ENCODE assay signal across 10 mouse cellular contexts in genomic region chr13:47148573-47148972, GRCm38 (mm10). TPM values are rescaled to one million over a fixed set of nuclear protein-coding genes. Genes with fewer than 3 reads are reported as not detected.
A peak's percentile ranks its signal among the peaks of the same experiment; 100 is the strongest.
DNase-seq lines count a peak whose midpoint lies in the region; TF ChIP-seq lines count a peak whose summit lies in the region.
"Had no signal": no experiment of that assay in that cellular context is flagged by ENCODE, and none has a peak within 500 bp of the region (broad histone marks: within the 10 kb centered on the region; RNA-seq: fewer than 3 reads in every experiment).

No protein-coding gene starts in this region.

- no peak overlapping the region for H3K27ac ChIP-seq in layer of hippocampus, adult 2 months

- H3K4me3 ChIP-seq in layer of hippocampus, adult 2 months = no peak overlapping the region

- no peak for TF ChIP-seq CTCF in layer of hippocampus, adult 2 months (conservative IDR thresholded peaks at IDR 0.05)

- peak; percentile 38 to 42 for DNase-seq in layer of hippocampus, adult 2 months (ENCODE audit: low spot score in 2 of 2)
- no peak for DNase-seq in layer of hippocampus, postnatal 36 days
- peak; percentile 88 for DNase-seq in frontal cortex, adult 2 months (ENCODE audit: extremely low spot score in 1 of 2, low spot score in 1 of 2)
- peak; percentile 30 to 37 for DNase-seq in heart, postnatal 10 days
- DNase-seq in right cerebral cortex, postnatal 25 days = peak; percentile 71
- no peak for DNase-seq in ovary, postnatal 14 days (ENCODE audit: low spot score)
- no peak for DNase-seq in cerebellum, adult 11 months
- no peak for DNase-seq in kidney, adult 11 months
- DNase-seq: cerebellum, adult 9-11 months; lung, postnatal 10 days had no signal

- intact Hi-C loops in heart, postnatal 10 days (cut with DNase I) = no loop called here

RNA-seq across cellular contexts. Expression of gene Rnf144b, which starts 26.1 kb away (rescaled TPM):
- 10 to 100 TPM; 11.4 to 11.6 TPM for total RNA-seq in layer of hippocampus, adult 2 months (2021)
- total RNA-seq in layer of hippocampus, postnatal 36 days (2021) = 10 to 100 TPM; 10.6 to 11.0 TPM
- polyA plus RNA-seq in frontal cortex, adult 2 months (2012; rRNA removed) = 9.1 and 9.7 TPM in 2 replicates
- total RNA-seq in heart, postnatal 10 days (2021) = 10 to 100 TPM; 15.3 to 23.4 TPM

RNA-seq across cellular contexts. Expression of gene Dek, which starts 42.6 kb away (rescaled TPM):
- 10 to 100 TPM; 48.3 to 50.0 TPM for total RNA-seq in layer of hippocampus, adult 2 months (2021)
- total RNA-seq in layer of hippocampus, postnatal 36 days (2021) = 10 to 100 TPM; 45.2 to 48.0 TPM
- 31.1 and 44.5 TPM in 2 replicates for polyA plus RNA-seq in frontal cortex, adult 2 months (2012; rRNA removed)
- total RNA-seq in heart, postnatal 10 days (2021) = 10 to 100 TPM; 57.4 to 59.4 TPM

Comparison
In these comparisons a context has a peak if more than half of its experiments do, and no peak if none do; other contexts are left out.
1. DNase-seq: peak in layer of hippocampus, adult 2 months (2 of 2), frontal cortex, adult 2 months (2 of 2), heart, postnatal 10 days (2 of 2) and right cerebral cortex, postnatal 25 days (single experiment); none in layer of hippocampus, postnatal 36 days (0 of 2), ovary, postnatal 14 days (single experiment), cerebellum, adult 11 months (single experiment) and kidney, adult 11 months (single experiment).